Mouse (Mus musculus): ENCODE results near the gene Sf3a2. TPM values are rescaled to one million over a fixed set of nuclear protein-coding genes. Genes with fewer than 3 reads are reported as not detected.

Sf3a2 gene
- total RNA-seq (2021): 10 to 100 TPM; 43.9 to 50.3 TPM

- intact Hi-C loops (cut with DNase I): loop anchor here (2.0 kb wide), 1 partner anchor 44 kb away; the partner anchor contains the start of gene Dot1l
- peak; percentile 97 to 98 for DNase-seq (ENCODE audit: low spot score in 2 of 2)
Observed at GRCm38 (mm10) chr10:80798150-80799006, at the start of gene Sf3a2, which contains the start of gene Plekhj1. Gene Sf3a2 (plus strand): TSS chr10:80798198. Gene Plekhj1 (minus strand): TSS chr10:80798626.

- no peak for DNase-seq (ENCODE audit: low spot score in 2 of 2)
- intact Hi-C loops (cut with DNase I): no loop called here
Observed at GRCm38 (mm10) chr10:80748609-80749008, 49.4 kb upstream of the Sf3a2 start.

- intact Hi-C loops (cut with DNase I): no loop called here
- peak; percentile 69 to 95 for DNase-seq (ENCODE audit: low spot score in 2 of 2)
Observed at GRCm38 (mm10) chr10:80751188-80751832, 46.7 kb upstream of the Sf3a2 start.

DNA sequence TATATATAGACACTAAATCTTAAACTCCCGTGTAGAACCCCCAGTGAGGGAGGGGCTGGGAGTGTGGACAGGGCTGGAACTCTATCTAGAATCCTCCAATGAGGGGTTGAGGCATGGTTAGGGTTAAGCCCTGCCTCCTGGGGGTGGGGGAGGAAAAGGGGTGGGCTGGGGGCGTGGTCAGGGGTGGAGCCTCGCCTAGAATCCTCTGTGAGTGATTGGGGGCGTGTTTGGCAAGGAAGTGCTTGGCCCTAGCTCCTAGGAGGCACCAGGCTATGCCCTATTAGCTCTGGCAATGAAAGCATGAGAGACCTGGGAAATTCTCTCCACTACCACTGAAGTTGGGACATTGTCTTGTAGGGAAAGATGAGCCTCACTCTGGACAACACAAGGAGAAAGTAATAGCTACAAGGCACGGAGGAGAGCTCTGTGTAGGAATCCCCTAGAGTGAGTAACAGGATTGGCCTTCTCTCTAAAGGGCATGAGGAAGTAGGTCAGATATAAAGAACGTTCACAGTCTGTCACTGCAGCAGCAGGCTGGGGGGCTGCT lies 45.8 kb upstream of the Sf3a2 start:
- intact Hi-C loops (cut with DNase I): no loop called here
- DNase-seq (ENCODE audit: low spot score in 2 of 2): no peak

DNA sequence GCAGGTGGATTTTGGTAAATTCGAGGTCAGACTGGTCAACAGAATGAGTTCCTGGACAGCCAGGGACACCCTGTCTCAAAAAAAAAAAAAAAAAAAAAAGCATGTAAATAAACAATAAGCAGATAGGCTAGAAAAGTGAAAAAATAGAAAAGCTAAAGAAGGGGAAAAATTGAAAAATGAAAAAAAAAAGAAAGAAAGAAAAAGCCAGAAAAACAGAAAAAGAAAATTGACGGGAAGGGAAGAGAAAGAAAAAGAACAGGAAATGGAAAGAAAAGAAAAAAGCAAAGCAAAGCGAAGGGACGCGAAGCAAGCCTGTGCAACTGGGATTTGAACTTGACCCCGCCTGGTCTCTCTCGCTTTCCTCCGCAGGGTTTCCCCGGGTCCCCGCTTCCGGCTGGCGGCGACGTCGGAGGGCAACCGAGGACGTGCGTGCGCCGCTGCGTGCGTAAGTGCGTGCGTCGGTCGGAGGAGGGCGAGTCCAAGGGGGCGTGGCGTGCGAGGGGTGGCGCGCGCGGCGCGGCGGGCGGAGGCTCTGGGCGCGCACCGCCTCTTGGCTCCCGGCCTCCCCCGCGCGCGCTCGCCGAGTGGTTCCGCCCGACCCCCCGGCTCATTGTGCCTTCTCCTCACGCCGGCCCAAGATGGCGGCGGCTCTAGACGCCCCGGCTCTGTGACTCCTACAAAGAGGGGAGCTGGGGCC lies 43.3 kb upstream of the Sf3a2 start, which contains the start of gene Dot1l:
Dot1l (plus strand) TSS at position 613 of the 697 bp plus-strand sequence.
- DNase-seq (ENCODE audit: low spot score in 2 of 2): peak; percentile 98
- intact Hi-C loops (cut with DNase I): loop anchor here (2.0 to 5.0 kb wide), 2 partner anchors 44 to 243 kb away; partner anchors contain the start of genes Plekhj1 and Sf3a2

GRCm38 (mm10) chr10:80755291-80756015 lies 42.5 kb upstream of the Sf3a2 start:
- intact Hi-C loops (cut with DNase I): loop anchor here (2.0 to 5.0 kb wide), 2 partner anchors 43 to 242 kb away; partner anchors contain the start of genes Plekhj1 and Sf3a2

DNA sequence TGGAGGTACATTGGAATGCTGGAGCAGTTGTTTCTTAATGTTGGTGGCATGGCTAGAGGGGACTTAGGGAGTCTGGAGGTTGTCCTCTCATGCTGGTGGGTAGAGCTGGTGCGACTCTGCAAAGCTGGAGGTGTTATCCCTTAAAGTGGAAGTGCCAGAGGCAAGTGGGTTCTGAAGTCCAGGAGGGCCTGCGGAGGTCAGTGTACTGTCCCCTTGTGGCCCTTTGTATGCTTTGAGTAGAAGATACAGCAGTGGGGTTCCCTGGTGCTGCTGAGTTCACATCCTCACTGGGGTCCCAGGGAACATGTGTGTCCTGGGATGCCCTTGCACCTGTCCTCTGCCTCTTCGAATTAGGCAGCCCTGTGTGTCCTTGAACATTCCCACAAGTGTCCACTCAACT lies 41.9 kb upstream of the Sf3a2 start:
- DNase-seq (ENCODE audit: low spot score in 2 of 2): no peak
- intact Hi-C loops (cut with DNase I): loop anchor here (5.0 kb wide), 1 partner anchor 241 kb away; no protein-coding TSS in a partner anchor

More at GRCm38 (mm10) chr10:80755291-80756015, 42.5 kb upstream of the Sf3a2 start:
- no peak for DNase-seq (ENCODE audit: low spot score in 2 of 2)

DNA sequence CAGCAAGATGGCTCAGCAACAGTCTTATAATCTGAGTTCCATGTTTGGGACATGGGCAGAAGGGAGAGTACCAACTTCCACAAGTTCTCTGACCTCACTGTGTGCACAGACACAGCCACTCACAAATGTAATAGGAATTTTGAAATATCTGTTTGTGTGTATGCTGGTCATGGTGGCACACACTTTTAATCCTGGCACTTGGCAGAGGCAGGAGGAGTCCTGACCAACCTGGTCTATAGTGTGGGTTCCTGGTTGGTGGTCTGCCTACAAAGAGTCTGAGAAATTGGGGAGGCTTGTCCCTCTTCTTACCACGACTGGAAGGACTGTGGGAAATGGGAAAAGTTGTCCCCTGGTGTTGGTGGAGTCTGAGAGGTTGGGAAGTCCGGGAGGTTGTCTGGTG lies 41.5 kb upstream of the Sf3a2 start:
- no peak for DNase-seq (ENCODE audit: low spot score in 2 of 2)
- intact Hi-C loops (cut with DNase I): loop anchor here (5.0 kb wide), 1 partner anchor 241 kb away; no protein-coding TSS in a partner anchor

GRCm38 (mm10) chr10:80756967-80757366 lies 41.0 kb upstream of the Sf3a2 start:
- DNase-seq (ENCODE audit: low spot score in 2 of 2): peak; percentile 62 to 78
- intact Hi-C loops (cut with DNase I): loop anchor here (5.0 kb wide), 1 partner anchor 240 kb away; no protein-coding TSS in a partner anchor

DNA sequence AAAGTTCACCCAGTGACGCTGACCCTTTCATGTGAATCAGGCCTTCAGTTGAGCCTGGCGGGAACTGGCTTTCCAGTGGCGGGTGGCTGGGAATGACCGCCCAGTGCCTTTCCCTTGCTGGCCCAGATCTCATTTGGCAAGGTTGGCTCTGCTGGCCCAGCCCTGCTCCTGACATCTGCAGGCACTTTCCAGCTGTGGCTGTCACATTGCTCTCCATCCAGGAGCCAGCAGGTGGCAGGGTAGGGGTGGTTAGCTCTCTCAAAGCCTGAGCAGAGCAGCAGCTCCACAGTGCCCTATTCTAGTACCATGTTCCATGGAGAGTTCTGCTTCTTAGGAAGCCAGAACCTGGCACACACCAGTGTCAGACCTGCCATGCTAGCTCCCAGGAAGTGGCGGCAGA lies 40.3 kb upstream of the Sf3a2 start:
- peak; percentile 51 to 67 for DNase-seq (ENCODE audit: low spot score in 2 of 2)
- intact Hi-C loops (cut with DNase I): loop anchor here (5.0 kb wide), 1 partner anchor 240 kb away; no protein-coding TSS in a partner anchor

- intact Hi-C loops (cut with DNase I): loop anchor here (5.0 kb wide), 1 partner anchor 239 kb away; no protein-coding TSS in a partner anchor
- peak in 1 of 2 experiments; percentile 68 for DNase-seq (ENCODE audit: low spot score in 2 of 2)
Observed at GRCm38 (mm10) chr10:80758651-80759050, 39.3 kb upstream of the Sf3a2 start.

DNA sequence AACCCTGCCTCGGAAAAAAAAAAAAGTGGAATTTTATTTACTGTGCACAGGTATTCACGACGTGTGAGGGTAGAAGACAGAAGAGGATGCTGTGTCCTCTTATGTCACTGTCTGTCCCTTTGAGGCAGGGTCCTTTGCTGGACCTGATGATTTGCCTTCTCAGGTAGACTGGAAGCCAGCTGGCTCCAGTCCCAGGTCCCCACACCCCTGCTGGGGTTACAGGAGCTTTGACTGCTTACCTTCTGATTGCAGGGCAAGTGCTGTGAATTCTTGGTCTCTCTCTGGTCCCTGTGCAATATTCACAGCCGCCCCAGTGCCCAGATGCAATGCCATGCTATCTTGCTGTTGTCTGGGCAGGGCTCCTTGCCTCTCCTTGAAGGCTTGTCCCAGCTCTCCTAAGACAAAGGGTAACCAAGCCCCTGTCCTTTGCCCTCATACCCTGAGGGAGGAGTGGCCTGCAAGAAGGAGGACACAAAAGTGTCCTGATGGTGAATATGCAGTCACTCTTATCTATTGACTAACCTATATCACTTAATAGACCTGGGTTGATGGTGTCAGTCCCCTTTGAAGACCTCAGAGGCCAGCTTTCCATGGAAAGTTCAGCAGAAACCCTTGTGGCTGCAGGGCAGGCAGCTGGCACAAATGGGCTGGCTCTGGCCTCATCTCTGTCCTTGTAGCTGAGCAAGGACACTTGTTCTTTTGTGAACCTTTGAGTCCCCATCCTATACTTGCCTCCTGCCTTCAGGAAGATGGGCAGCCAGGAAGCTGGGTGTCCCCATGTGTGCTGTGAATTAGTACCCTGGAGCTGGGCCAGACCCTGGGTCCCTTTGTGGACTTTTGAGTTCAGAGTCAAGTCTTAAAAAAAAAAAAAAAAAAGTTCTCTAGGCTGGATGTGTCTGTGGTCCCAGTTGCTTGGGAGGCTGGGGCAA lies 37.1 kb upstream of the Sf3a2 start:
- intact Hi-C loops (cut with DNase I): no loop called here
- no peak for DNase-seq (ENCODE audit: low spot score in 2 of 2)

DNA sequence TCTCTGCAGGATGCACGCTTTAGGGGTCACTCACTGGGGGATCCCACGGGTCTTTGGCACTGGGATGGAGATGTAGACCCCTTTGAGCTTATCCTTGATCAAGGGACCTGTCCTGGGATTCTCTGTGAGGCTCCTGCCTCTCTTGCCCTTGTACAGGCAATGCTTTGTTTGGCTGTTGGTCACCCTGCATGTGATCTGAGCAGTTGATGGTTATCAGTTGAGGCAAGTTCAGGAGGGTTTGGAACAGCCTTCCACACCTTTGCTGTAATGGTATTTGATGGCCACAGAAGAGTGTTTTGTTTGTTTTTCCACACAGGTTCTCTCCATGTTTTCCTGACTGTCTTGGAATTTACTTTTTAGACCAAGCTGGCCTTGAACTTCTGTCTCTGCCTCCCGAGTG lies 36.2 kb upstream of the Sf3a2 start:
- intact Hi-C loops (cut with DNase I): no loop called here
- no peak for DNase-seq (ENCODE audit: low spot score in 2 of 2)

GRCm38 (mm10) chr10:80763502-80763901 lies 34.5 kb upstream of the Sf3a2 start:
- intact Hi-C loops (cut with DNase I): no loop called here
- no peak for DNase-seq (ENCODE audit: low spot score in 2 of 2)

GRCm38 (mm10) chr10:80765746-80766145 lies 32.3 kb upstream of the Sf3a2 start:
- intact Hi-C loops (cut with DNase I): no loop called here
- DNase-seq (ENCODE audit: low spot score in 2 of 2): no peak

GRCm38 (mm10) chr10:80766161-80766815 lies 31.7 kb upstream of the Sf3a2 start:
- intact Hi-C loops (cut with DNase I): no loop called here

GRCm38 (mm10) chr10:80768365-80768764 lies 29.6 kb upstream of the Sf3a2 start:
- intact Hi-C loops (cut with DNase I): no loop called here
- DNase-seq (ENCODE audit: low spot score in 2 of 2): no peak

More at GRCm38 (mm10) chr10:80766161-80766815, 31.7 kb upstream of the Sf3a2 start:
- DNase-seq (ENCODE audit: low spot score in 2 of 2): no peak

All from left cerebral cortex, postnatal 25 days (tissue).